Mouse (Mus musculus) thymus, adult 2 months (tissue): ENCODE results near the gene Irf9.

ENCODE experiments used
- CTCF ChIP-seq: fragments of 200-500 bp; IDR thresholded peaks from 2 replicates; pipeline ENCODE4 v1.5.1; 2012; ENCODE audit warnings: mild to moderate bottlenecking, control low read depth, low read length, moderate library complexity, borderline replicate concordance; ENCODE audit not compliant: control insufficient read depth, poor library complexity, insufficient read depth; ENCODE audit errors: extremely low read depth
- POLR2A ChIP-seq: fragments of 200-500 bp; IDR thresholded peaks from 2 replicates; pipeline ENCODE4 v1.6.1; 2012; ENCODE audit warnings: mild to moderate bottlenecking, low read length, control low read depth, moderate library complexity; ENCODE audit not compliant: control insufficient read depth, poor library complexity, insufficient read depth; ENCODE audit errors: extremely low read depth

- no peak for TF ChIP-seq POLR2A
- TF ChIP-seq CTCF: no peak; the same call in 1 of the 2 replicates
Measured at GRCm38 (mm10) chr14:55581981-55582681, 21.2 kb upstream of the Irf9 start.
